In genomic region chr11:118540411-118541026, GRCm38 (mm10) we compare ENCODE assay signal across 14 mouse cellular contexts.
A peak's percentile ranks its signal among the peaks of the same experiment; 100 is the strongest.
DNase-seq lines count a peak whose midpoint lies in the region; ATAC-seq and TF ChIP-seq lines count a peak whose summit lies in the region.
"Had no signal": no experiment of that assay in that cellular context is flagged by ENCODE, and none has a peak within 500 bp of the region (broad histone marks: within the 10 kb centered on the region; RNA-seq: fewer than 3 reads in every experiment).

No protein-coding gene starts in this region.

- WGBS in hindbrain, postnatal 0 days, result 71% methylated on average over 12 of the region's 12 CpGs

- peaks cover 19% of the 10 kb centered on the region; the same call in 1 of the 2 replicates for H3K4me1 ChIP-seq in hindbrain, postnatal 0 days (ENCODE audit: insufficient read depth, low read length)
- H3K4me1 ChIP-seq: heart, embryonic 13.5 days; liver, embryonic 15.5 days had no signal

- no peak for ATAC-seq in hindbrain, postnatal 0 days
- ATAC-seq: midbrain, embryonic 15.5 days; Patski had no signal

- DNase-seq in lung, adult 18-20 months, result peak; percentile 65 to 78
- no peak for DNase-seq in lung, postnatal 10 days
- DNase-seq in forelimb bud, embryonic 11.5 days (ENCODE audit: low read depth, low spot score), result peak; percentile 34
- peak; percentile 52 to 73 for DNase-seq in kidney, postnatal 25 days
- DNase-seq in lung, postnatal 4 days, result peak; percentile 17 to 31
- DNase-seq in heart, postnatal 4 days, result no peak
- DNase-seq in hindbrain, postnatal 0 days (ENCODE audit: low spot score), result no peak
- DNase-seq in cerebellum, adult 11 months, result no peak
- DNase-seq: adrenal gland, postnatal 10 days had no signal

- no peaks in the 10 kb centered on the region for H3K27me3 ChIP-seq in hindbrain, postnatal 0 days (ENCODE audit: insufficient read depth, low read length)
- H3K27me3 ChIP-seq: liver, embryonic 15.5 days; midbrain, embryonic 15.5 days had no signal

- no peak overlapping the region for H3K9ac ChIP-seq in hindbrain, postnatal 0 days (replicated peaks; ENCODE audit: low read length)
- H3K9ac ChIP-seq: embryonic facial prominence, embryonic 13.5 days; heart, embryonic 13.5 days; liver, embryonic 15.5 days; midbrain, embryonic 15.5 days had no signal

- H3K4me2 ChIP-seq in hindbrain, postnatal 0 days (ENCODE audit: low read depth, low read length), result no peak overlapping the region
- H3K4me2 ChIP-seq: embryonic facial prominence, embryonic 13.5 days; heart, embryonic 13.5 days; liver, embryonic 15.5 days; midbrain, embryonic 15.5 days had no signal

- no peak overlapping the region for H3K27ac ChIP-seq in hindbrain, postnatal 0 days
- H3K27ac ChIP-seq: embryonic facial prominence, embryonic 13.5 days; heart, embryonic 13.5 days; liver, embryonic 15.5 days; midbrain, embryonic 15.5 days had no signal

- no peak overlapping the region for H3K4me3 ChIP-seq in hindbrain, postnatal 0 days (ENCODE audit: low read length)
- H3K4me3 ChIP-seq: embryonic facial prominence, embryonic 13.5 days; heart, embryonic 13.5 days; liver, embryonic 15.5 days; midbrain, embryonic 15.5 days had no signal

- H3K9me3 ChIP-seq in hindbrain, postnatal 0 days (ENCODE audit: low read length), result no peaks in the 10 kb centered on the region
- H3K9me3 ChIP-seq: embryonic facial prominence, embryonic 13.5 days; heart, embryonic 13.5 days; liver, embryonic 15.5 days; midbrain, embryonic 15.5 days had no signal

- TF ChIP-seq CTCF in hindbrain, postnatal 0 days (IDR thresholded peaks at IDR 0.05; ENCODE audit: low read depth), result no peak

- H3K36me3 ChIP-seq in hindbrain, postnatal 0 days (ENCODE audit: insufficient read depth, low read length), result no peaks in the 10 kb centered on the region
- H3K36me3 ChIP-seq: embryonic facial prominence, embryonic 13.5 days; heart, embryonic 13.5 days; liver, embryonic 15.5 days; midbrain, embryonic 15.5 days had no signal

Comparison
In these comparisons a context has a peak if more than half of its experiments do, and no peak if none do; other contexts are left out.
1. DNase-seq: peak in lung, adult 18-20 months (2 of 2), forelimb bud, embryonic 11.5 days (single experiment), kidney, postnatal 25 days (2 of 2) and lung, postnatal 4 days (2 of 2); none in lung, postnatal 10 days (single experiment), heart, postnatal 4 days (single experiment), hindbrain, postnatal 0 days (single experiment) and cerebellum, adult 11 months (single experiment).